Mouse (Mus musculus) neural tube, embryonic 13.5 days (tissue): ENCODE measurements around the gene Abcc2. TPM values are rescaled to one million over a fixed set of nuclear protein-coding genes. Genes with fewer than 3 reads are reported as not detected.

Experiments used
- ATAC-seq: fragments of 200-750 bp; cut with Nextera tagmentation; 2 replicates; pipeline ENCODE4 v1.8.0; 2017; ENCODE audit warnings: low read depth, mild to moderate bottlenecking, moderate TSS enrichment, moderate library complexity
- H3K27ac ChIP-seq: fragments of 300-500 bp; sonication (generic); replicated peaks from 2 replicates; pipeline ENCODE4 v1.5.1; 2015; ENCODE audit warnings: moderate library complexity, mild to moderate bottlenecking, inconsistent platforms
- H3K27me3 ChIP-seq: fragments of 300-500 bp; sonication (generic); 2 replicates; pipeline ENCODE4 v1.6.1; 2015; ENCODE audit warnings: mild to moderate bottlenecking, inconsistent platforms
- H3K36me3 ChIP-seq: fragments of 300-500 bp; sonication (generic); 2 replicates; pipeline ENCODE4 v1.6.1; 2015; ENCODE audit warnings: mild to moderate bottlenecking, inconsistent platforms
- H3K4me1 ChIP-seq: fragments of 300-500 bp; sonication (generic); replicated peaks from 2 replicates; pipeline ENCODE4 v1.6.1; 2015; ENCODE audit warnings: inconsistent platforms
- H3K4me2 ChIP-seq: fragments of 300-500 bp; sonication (generic); 2 replicates; pipeline ENCODE4 v1.6.1; 2015; ENCODE audit warnings: inconsistent platforms, mild to moderate bottlenecking, moderate library complexity
- H3K4me3 ChIP-seq: fragments of 300-500 bp; sonication (generic); 2 replicates; pipeline ENCODE4 v1.5.1; 2015; ENCODE audit warnings: mild to moderate bottlenecking, inconsistent platforms
- H3K9ac ChIP-seq: fragments of 300-500 bp; sonication (generic); 2 replicates; pipeline ENCODE4 v1.6.1; 2015; ENCODE audit warnings: moderate library complexity, mild to moderate bottlenecking, inconsistent platforms
- H3K9me3 ChIP-seq: fragments of 300-500 bp; sonication (generic); 2 replicates; pipeline ENCODE4 v1.6.1; 2016; ENCODE audit warnings: inconsistent platforms
- WGBS: fragments of 180-500 bp; shearing (Covaris S2); methylation state at CpG from one replicate; pipeline ENCODE4 v1.1.7; 2015; 5-methylcytosine and 5-hydroxymethylcytosine counted together
- polyA plus RNA-seq: library from polyadenylated mRNA; unstranded; fragments of >200 nt; fragmentation: Nextera tagmentation; extraction: Ambion mirVana; gene quantifications from 2 replicates; pipeline ENCODE4 v1.2.1, GENCODE M21; 2015

Abcc2 gene
- polyA plus RNA-seq, 1 experiment from 2014 or later = 0.17 TPM

DNA sequence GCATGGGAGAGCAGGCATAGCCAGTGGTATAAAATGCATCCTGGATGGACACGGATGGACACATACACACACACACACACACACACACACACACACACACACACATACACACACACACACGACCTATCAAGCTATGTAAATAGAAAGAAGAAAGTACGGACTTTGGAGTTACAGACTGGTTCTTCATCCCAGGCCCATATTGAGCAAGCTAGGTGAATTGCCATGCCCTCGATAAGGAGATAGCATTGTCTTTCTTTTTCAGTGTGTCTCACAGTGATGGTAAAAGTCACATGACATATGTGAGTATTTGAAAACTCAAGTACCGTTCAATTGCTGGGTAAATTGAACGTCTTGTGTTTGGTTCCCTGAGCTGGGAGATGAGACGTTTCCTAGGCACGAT is 44.9 kb downstream of the Abcc2 start:
- H3K9ac ChIP-seq = no peak overlapping the region
- 79% methylated on average over 8 of the region's 8 CpGs for WGBS

GRCm38 (mm10) chr19:43832425-43833069 is 50.6 kb downstream of the Abcc2 start:
- H3K4me2 ChIP-seq = peak overlapping the region; percentile 38
- peak; percentile 88 for ATAC-seq
- no peak overlapping the region for H3K9ac ChIP-seq
- no peaks in the 10 kb centered on the region for H3K9me3 ChIP-seq
- H3K4me1 ChIP-seq = peaks cover 8% of the 10 kb centered on the region; the same call in 1 of the 2 replicates
- peak overlapping the region; percentile 13; the same call in 1 of the 2 replicates for H3K4me3 ChIP-seq
- 20% methylated on average over 21 of the region's 21 CpGs for WGBS
- H3K27me3 ChIP-seq = no peaks in the 10 kb centered on the region
- H3K27ac ChIP-seq = peak overlapping the region; percentile 57
- no peaks in the 10 kb centered on the region for H3K36me3 ChIP-seq

More for the DNA sequence above, 44.9 kb downstream of the Abcc2 start:
- Histone ChIP-seq H3K27ac (no peak overlapping the region), H3K36me3 (no peaks in the 10 kb centered on the region), H3K9me3 (no peaks in the 10 kb centered on the region), H3K4me3 (no peak overlapping the region), H3K4me2 (no peak overlapping the region), H3K4me1 (no peaks in the 10 kb centered on the region), H3K27me3 (no peaks in the 10 kb centered on the region)
- ATAC-seq = no peak

DNA sequence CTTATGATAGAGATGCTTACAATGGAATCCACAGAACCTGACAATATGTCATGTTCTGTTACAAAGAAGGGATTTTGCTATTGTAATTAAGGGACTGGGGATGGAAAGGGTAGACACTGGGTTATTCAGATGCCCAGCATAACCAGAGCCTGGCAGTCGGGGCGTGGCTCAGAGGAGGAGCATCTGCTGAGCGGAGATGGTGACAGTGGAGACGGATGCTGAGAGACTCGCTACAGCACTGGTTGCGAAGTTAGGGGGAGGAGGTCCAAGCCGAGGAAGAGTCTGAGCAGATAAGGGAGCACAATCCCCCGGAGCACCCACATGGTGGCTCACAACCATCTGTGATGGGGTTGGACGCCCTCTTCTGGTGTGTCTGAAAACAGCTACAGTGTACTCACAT is 61.2 kb downstream of the Abcc2 start:
- H3K27me3 ChIP-seq = no peaks in the 10 kb centered on the region
- H3K9ac ChIP-seq = no peak overlapping the region
- no peak overlapping the region for H3K27ac ChIP-seq
- H3K4me3 ChIP-seq = no peak overlapping the region
- no peaks in the 10 kb centered on the region for H3K4me1 ChIP-seq
- 90% methylated on average over 9 of the region's 9 CpGs for WGBS
- no peaks in the 10 kb centered on the region for H3K9me3 ChIP-seq
- peaks cover 26% of the 10 kb centered on the region for H3K36me3 ChIP-seq
- no peak overlapping the region for H3K4me2 ChIP-seq
- ATAC-seq = no peak

DNA sequence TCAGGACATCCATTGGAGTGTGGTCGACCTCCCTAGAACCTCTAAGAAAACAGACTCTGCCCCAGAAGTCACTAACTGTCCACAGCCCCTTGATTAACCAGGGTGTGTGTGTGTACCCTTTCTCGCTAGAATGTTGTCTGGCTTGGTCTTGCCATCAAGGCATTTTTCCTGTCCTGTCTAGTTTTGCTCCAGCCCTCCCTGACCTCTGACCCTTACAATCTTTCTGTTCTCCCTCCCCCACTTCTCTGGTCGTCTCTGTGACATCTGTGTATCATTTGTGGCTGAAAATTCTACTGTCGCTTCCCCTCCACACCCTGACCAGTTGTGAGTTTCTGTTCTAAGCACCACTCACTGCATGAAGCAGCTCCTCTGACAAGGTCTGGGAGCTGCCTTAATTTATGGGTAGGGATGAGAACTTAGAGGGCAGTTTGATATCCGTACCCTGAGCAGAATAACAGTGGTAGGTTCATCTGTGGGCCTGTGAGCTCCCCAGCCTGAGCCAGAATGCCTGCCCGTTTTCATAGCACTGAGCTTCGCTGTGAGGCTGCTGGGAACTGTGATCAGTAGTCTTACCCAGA is 63.4 kb downstream of the Abcc2 start:
- Histone ChIP-seq H3K9me3 (no peaks in the 10 kb centered on the region), H3K4me2 (no peak overlapping the region), H3K4me1 (no peaks in the 10 kb centered on the region), H3K36me3 (peaks cover 48% of the 10 kb centered on the region), H3K9ac (no peak overlapping the region), H3K27me3 (no peaks in the 10 kb centered on the region), H3K4me3 (no peak overlapping the region), H3K27ac (no peak overlapping the region)
- 73% methylated on average over 7 of the region's 7 CpGs for WGBS
- ATAC-seq = no peak

DNA sequence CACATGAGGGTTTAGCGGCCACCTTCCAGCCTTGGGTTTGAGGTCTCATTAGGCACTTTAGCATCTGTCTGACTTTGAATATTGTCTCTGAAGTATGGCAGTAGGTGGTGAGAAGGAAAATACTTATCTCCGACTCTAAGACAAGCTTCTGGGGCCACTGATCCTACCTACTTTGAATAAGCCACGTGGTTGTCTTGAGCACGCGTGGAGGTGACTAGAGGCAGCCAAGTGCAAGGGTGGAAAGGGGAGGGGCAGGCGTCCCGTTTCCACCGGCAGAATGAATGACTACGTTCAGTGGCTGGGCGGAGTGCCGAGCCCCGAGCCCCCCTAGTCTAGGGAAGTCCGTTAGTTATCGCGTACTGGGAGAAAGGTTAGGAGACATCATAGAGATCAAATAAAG is 65.1 kb downstream of the Abcc2 start:
- no peak overlapping the region for H3K9ac ChIP-seq
- no peaks in the 10 kb centered on the region for H3K4me1 ChIP-seq
- H3K36me3 ChIP-seq = peaks cover 63% of the 10 kb centered on the region
- no peaks in the 10 kb centered on the region for H3K27me3 ChIP-seq
- no peaks in the 10 kb centered on the region for H3K9me3 ChIP-seq
- ATAC-seq = no peak
- WGBS = 89% methylated on average over 15 of the region's 15 CpGs
- H3K27ac ChIP-seq = no peak overlapping the region
- H3K4me2 ChIP-seq = no peak overlapping the region
- no peak overlapping the region for H3K4me3 ChIP-seq

DNA sequence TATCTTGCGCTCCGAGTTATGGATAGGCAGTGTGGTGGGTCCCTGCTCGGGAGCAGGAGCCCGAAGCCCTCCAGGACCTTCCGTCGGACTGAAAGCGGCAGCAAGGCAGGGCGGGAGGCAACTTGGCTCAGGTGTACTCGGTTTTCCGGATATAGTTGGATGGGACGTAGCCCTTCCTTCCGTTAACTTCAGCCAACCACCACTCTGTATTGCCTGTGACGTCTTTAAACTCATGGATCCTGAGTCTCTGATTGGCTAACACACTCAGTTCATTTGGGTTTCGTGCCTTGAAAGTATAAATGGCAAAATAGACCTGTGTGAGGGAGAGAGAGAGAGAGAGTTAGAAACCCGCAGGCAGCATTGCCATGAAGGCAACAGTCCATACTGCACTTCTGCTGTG is 66.0 kb downstream of the Abcc2 start:
- ATAC-seq = no peak
- no peak overlapping the region for H3K27ac ChIP-seq
- no peak overlapping the region for H3K9ac ChIP-seq
- WGBS = 94% methylated on average over 15 of the region's 15 CpGs
- H3K36me3 ChIP-seq = peaks cover 72% of the 10 kb centered on the region
- no peak overlapping the region for H3K4me2 ChIP-seq
- H3K9me3 ChIP-seq = no peaks in the 10 kb centered on the region
- H3K27me3 ChIP-seq = no peaks in the 10 kb centered on the region
- no peaks in the 10 kb centered on the region for H3K4me1 ChIP-seq
- H3K4me3 ChIP-seq = no peak overlapping the region

DNA sequence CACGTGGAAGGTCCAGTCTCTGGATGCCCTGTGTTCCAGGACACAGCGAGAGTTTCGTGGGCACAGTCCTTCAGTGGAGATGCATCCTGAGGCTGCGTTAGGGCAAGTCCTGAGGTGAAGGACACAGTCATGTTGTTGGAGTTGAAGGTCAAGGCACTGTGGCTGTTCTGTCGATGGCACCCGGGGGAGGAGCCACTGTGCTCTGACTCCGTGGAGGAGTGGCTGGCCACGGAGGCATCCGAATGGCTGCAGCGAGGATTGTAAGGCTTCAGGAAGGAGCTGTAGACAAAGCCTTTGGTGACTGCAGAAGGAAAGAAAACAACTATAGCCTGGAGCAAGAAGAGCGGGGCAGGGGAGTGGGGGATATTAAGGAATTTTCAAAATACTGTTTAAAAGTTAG is 68.0 kb downstream of the Abcc2 start:
- no peak overlapping the region for H3K4me2 ChIP-seq
- H3K27ac ChIP-seq = no peak overlapping the region
- H3K36me3 ChIP-seq = peaks cover 92% of the 10 kb centered on the region
- no peaks in the 10 kb centered on the region for H3K9me3 ChIP-seq
- 92% methylated on average over 11 of the region's 11 CpGs for whole genome bisulfite sequencing
- H3K4me1 ChIP-seq = no peaks in the 10 kb centered on the region
- no peak overlapping the region for H3K9ac ChIP-seq
- no peak for ATAC-seq
- H3K27me3 ChIP-seq = no peaks in the 10 kb centered on the region
- H3K4me3 ChIP-seq = no peak overlapping the region

DNA sequence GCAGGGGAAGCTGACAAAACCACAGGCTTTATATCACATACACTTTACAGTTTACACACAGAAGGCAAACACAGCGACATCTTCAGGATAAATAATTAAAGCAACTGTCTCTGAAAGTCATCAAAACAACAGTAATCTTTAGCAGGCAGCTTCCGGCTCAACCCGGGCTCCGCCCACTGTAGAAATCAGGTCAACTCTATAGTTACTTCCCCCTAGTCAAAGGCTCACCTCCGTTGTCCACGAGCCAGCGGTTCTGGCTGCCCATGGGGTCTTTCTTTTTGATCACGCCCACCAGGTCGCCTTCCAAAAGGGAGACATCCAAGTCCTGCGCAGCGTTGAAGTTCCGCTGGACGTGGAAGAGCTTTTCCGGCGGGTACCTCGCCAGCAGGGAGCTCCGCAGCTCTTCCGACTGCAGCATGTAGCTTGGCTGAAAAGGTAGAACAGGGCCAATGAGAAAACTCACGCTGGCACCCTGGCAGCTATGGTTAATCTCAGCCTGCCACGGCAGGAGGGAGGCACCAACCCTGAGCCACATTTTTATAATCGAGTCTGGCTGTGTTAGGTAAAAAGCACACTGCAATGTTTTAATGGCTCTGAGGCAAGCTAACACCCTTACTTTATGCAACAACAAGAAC is 70.1 kb downstream of the Abcc2 start:
- H3K9me3 ChIP-seq = no peaks in the 10 kb centered on the region
- H3K4me1 ChIP-seq = no peaks in the 10 kb centered on the region; the same call in 1 of the 2 replicates
- H3K27me3 ChIP-seq = no peaks in the 10 kb centered on the region
- H3K36me3 ChIP-seq = peaks cover 93% of the 10 kb centered on the region
- 87% methylated on average over 21 of the region's 21 CpGs for WGBS
- H3K4me3 ChIP-seq = no peak overlapping the region
- H3K9ac ChIP-seq = no peak overlapping the region
- H3K4me2 ChIP-seq = no peak overlapping the region
- ATAC-seq = no peak
- no peak overlapping the region for H3K27ac ChIP-seq

DNA sequence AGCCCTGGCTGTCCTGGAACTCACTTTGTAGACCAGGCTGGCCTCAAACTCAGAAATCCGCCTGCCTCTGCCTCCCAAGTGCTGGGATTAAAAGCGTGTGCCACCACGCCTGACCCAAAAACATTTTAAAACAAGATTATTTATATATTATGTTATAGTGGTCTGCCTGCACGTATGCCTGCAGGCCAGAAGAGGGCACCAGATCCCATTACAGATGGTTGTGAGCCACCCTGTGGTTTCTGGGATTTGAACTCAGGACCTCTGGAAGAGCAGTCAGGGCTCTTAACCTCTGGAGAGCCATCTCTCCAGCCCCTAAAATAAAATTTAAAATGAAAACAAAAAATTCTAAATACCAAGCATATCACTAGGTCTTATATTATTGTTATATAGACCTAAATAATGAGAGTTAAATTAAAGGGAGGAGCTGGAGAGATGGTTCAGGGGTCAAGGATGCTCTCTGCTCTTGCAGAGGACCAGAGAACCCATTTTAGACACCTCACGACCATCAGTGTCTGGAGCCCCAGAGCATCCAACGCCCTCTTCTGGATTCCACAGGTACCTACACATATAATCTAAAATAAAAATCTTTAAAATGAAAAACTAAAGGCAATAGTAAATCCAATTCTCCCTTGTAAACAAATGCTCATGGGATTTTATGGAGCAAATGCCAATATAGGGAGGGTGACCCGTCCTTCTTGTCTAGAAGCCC is 71.0 kb downstream of the Abcc2 start:
- Histone ChIP-seq H3K27ac (no peak overlapping the region), H3K27me3 (no peaks in the 10 kb centered on the region), H3K36me3 (peaks cover 84% of the 10 kb centered on the region), H3K4me3 (no peak overlapping the region), H3K9ac (no peak overlapping the region), H3K4me2 (no peak overlapping the region), H3K9me3 (no peaks in the 10 kb centered on the region), H3K4me1 (no peaks in the 10 kb centered on the region; the same call in 1 of the 2 replicates)
- no peak for ATAC-seq
- WGBS = 83% methylated on average over 7 of the region's 7 CpGs

- 0 out of 2 replicates have a peak, but pooled peaks cover 2% of the 10 kb centered on the region for H3K9me3 ChIP-seq
- no peaks in the 10 kb centered on the region for H3K27me3 ChIP-seq
- H3K9ac ChIP-seq = no peak overlapping the region
- 85% methylated on average over 6 of the region's 6 CpGs for WGBS
- H3K27ac ChIP-seq = no peak overlapping the region
- no peak overlapping the region for H3K4me3 ChIP-seq
- no peak for ATAC-seq
- no peaks in the 10 kb centered on the region; the same call in 1 of the 2 replicates for H3K4me1 ChIP-seq
- no peak overlapping the region for H3K4me2 ChIP-seq
- H3K36me3 ChIP-seq = peaks cover 82% of the 10 kb centered on the region
Measured at GRCm38 (mm10) chr19:43857347-43857746, 75.4 kb downstream of the Abcc2 start.

DNA sequence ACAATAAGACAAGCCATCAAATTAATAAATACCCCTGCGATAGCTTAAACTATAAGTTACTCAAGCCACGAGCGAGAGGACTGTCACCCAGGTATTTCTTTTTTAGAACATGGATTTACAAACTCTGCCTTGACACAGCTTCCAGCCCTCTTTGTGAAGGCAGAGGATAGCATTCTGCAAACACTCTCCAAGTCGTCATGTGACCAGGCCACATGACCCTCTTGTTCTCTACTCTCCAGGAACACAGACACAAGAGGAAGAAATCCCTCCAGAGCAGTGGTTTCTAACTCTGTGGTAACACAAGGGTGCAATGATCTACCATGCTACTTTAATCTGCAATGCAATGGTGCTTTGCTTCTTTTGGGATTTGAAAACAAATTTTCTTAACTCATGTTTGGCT is 88.4 kb downstream of the Abcc2 start:
- H3K27ac ChIP-seq = no peak overlapping the region
- H3K27me3 ChIP-seq = no peaks in the 10 kb centered on the region
- H3K9ac ChIP-seq = no peak overlapping the region
- no peak overlapping the region for H3K4me2 ChIP-seq
- peaks cover 86% of the 10 kb centered on the region for H3K36me3 ChIP-seq
- no peaks in the 10 kb centered on the region for H3K9me3 ChIP-seq
- H3K4me1 ChIP-seq = peaks cover 3% of the 10 kb centered on the region; the same call in 1 of the 2 replicates
- no peak overlapping the region for H3K4me3 ChIP-seq
- 87% methylated on average over 4 of the region's 4 CpGs for WGBS
- ATAC-seq = no peak

- no peak overlapping the region for H3K4me3 ChIP-seq
- H3K4me2 ChIP-seq = no peak overlapping the region
- H3K36me3 ChIP-seq = peaks cover 50% of the 10 kb centered on the region
- H3K9me3 ChIP-seq = no peaks in the 10 kb centered on the region
- no peaks in the 10 kb centered on the region for H3K27me3 ChIP-seq
- H3K27ac ChIP-seq = no peak overlapping the region
- no peak for ATAC-seq
- no peak overlapping the region for H3K9ac ChIP-seq
- 93% methylated on average over 11 of the region's 11 CpGs for WGBS
- H3K4me1 ChIP-seq = peaks cover 40% of the 10 kb centered on the region
Measured at GRCm38 (mm10) chr19:43874351-43874750, 92.4 kb downstream of the Abcc2 start.
